ENCODE assay signal across 10 mouse cellular contexts in the genomic region with DNA sequence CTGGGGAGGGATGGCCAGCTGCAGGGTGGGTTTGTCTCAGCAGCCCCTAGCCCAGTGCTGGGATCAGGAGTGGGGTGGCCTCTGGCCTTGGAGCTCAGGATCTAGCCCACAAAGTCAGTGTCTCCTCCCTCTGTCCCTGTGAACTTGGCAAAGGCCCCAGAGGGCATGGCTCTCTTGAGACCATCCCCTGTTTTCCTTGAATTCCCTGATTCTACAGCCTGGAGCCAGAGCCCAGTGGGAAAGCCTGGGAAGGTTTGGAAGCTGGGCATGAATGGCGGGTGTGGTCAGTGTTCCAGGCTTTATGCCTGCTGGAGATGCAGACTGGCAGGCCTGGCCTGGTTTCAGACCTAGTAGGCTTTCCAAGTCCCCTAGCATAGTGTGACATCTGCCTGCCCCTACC. TPM values are rescaled to one million over a fixed set of nuclear protein-coding genes. Genes with fewer than 3 reads are reported as not detected.
DNase-seq lines count a peak whose midpoint lies in the region; ATAC-seq and TF ChIP-seq lines count a peak whose summit lies in the region.
"Had no signal": no experiment of that assay in that cellular context is flagged by ENCODE, and none has a peak within 500 bp of the region (broad histone marks: within the 10 kb centered on the region; RNA-seq: fewer than 3 reads in every experiment).

No protein-coding gene starts in this region.

- no peak for TF ChIP-seq CTCF in small intestine, adult 2 months (IDR thresholded peaks at IDR 0.05; ENCODE audit: extremely low read depth, insufficient read length, insufficient replicate concordance, low read depth, low read length)

- peak; percentile 56 for DNase-seq in adrenal gland, postnatal 14 days
- DNase-seq in adrenal gland, adult 18-20 months (ENCODE audit: low spot score in 2 of 2) = no peak
- no peak for DNase-seq in kidney, adult 11 months
- no peak for DNase-seq in urinary bladder, adult 2 months (ENCODE audit: low spot score)
- DNase-seq in right cerebral cortex, adult 18-20 months = no peak
- DNase-seq: cerebellum, adult 11-12 months; thymus, postnatal 36 days had no signal

- H3K4me3 ChIP-seq in kidney, embryonic 14.5 days (ENCODE audit: low read length) = no peak overlapping the region
- H3K4me3 ChIP-seq in limb, embryonic 12.5 days (replicated peaks) = no peak overlapping the region
- H3K4me3 ChIP-seq in small intestine, adult 2 months (ENCODE audit: low read depth, low read length) = no peak overlapping the region

- H3K4me2 ChIP-seq in kidney, embryonic 14.5 days (replicated peaks; ENCODE audit: low read depth, low read length) = no peak overlapping the region
- no peak overlapping the region for H3K4me2 ChIP-seq in limb, embryonic 12.5 days

- H3K9me3 ChIP-seq in kidney, embryonic 14.5 days (ENCODE audit: control insufficient read depth, low read length) = no peaks in the 10 kb centered on the region
- H3K9me3 ChIP-seq in limb, embryonic 12.5 days = no peaks in the 10 kb centered on the region

- no peaks in the 10 kb centered on the region for H3K36me3 ChIP-seq in kidney, embryonic 14.5 days (ENCODE audit: control insufficient read depth, insufficient read depth, low read length)
- no peaks in the 10 kb centered on the region for H3K36me3 ChIP-seq in limb, embryonic 12.5 days
- no peaks in the 10 kb centered on the region for H3K36me3 ChIP-seq in small intestine, adult 2 months (ENCODE audit: control insufficient read depth, insufficient read depth, low read length)

- no peak overlapping the region; the same call in 1 of the 2 replicates for H3K9ac ChIP-seq in kidney, embryonic 14.5 days (ENCODE audit: low read depth, low read length)
- H3K9ac ChIP-seq in limb, embryonic 12.5 days (replicated peaks) = peak overlapping the region; percentile 13; the same call in 1 of the 2 replicates

- H3K27me3 ChIP-seq in kidney, embryonic 14.5 days (ENCODE audit: control insufficient read depth, insufficient read depth, low read length) = no peaks in the 10 kb centered on the region
- peaks cover 6% of the 10 kb centered on the region; the same call in 1 of the 2 replicates for H3K27me3 ChIP-seq in limb, embryonic 12.5 days
- H3K27me3 ChIP-seq in small intestine, adult 2 months (ENCODE audit: control insufficient read depth, insufficient read depth, low read length) = no peaks in the 10 kb centered on the region

- 90% methylated on average over 1 of the region's 1 CpGs for WGBS in kidney, embryonic 14.5 days
- 88% methylated on average over 1 of the region's 1 CpGs for WGBS in limb, embryonic 12.5 days
- WGBS in small intestine, adult 2 months = 62% methylated on average over 1 of the region's 1 CpGs

- peaks cover 43% of the 10 kb centered on the region for H3K4me1 ChIP-seq in kidney, embryonic 14.5 days (ENCODE audit: control insufficient read depth, insufficient read depth, low read length)
- peaks cover 47% of the 10 kb centered on the region for H3K4me1 ChIP-seq in limb, embryonic 12.5 days (replicated peaks)
- peaks cover 36% of the 10 kb centered on the region for H3K4me1 ChIP-seq in small intestine, adult 2 months (ENCODE audit: control insufficient read depth, insufficient read depth, insufficient read length, low read length)

- TF ChIP-seq POLR2A in small intestine, adult 2 months (IDR thresholded peaks at IDR 0.05; ENCODE audit: low read depth, low read length) = no peak

- no peak for ATAC-seq in kidney, embryonic 14.5 days (ENCODE audit: low FRiP score, low TSS enrichment)
- no peak for ATAC-seq in limb, embryonic 12.5 days (ENCODE audit: insufficient number of reproducible peaks, insufficient read depth, low FRiP score, low TSS enrichment, low read depth)

- H3K27ac ChIP-seq in kidney, embryonic 14.5 days (ENCODE audit: low read depth, low read length) = peak overlapping the region; percentile 70; the same call in 1 of the 2 replicates
- H3K27ac ChIP-seq in limb, embryonic 12.5 days = no peak overlapping the region
- H3K27ac ChIP-seq in small intestine, adult 2 months (ENCODE audit: insufficient read depth, low read depth, low read length) = peak overlapping the region; percentile 17; the same call in 1 of the 2 replicates

RNA-seq across cellular contexts. Expression of gene Tha1, which starts 8.9 kb away (rescaled TPM):
- 11.5 and 12.3 TPM in 2 replicates for total RNA-seq in adrenal gland, postnatal 14 days (2021)
- total RNA-seq in adrenal gland, adult 18-20 months (2021) = 10 to 100 TPM in 1 of 2 experiments, 1 to 10 TPM in 1; 9.4 to 13.0 TPM
- 4.3 and 5.1 TPM in 2 replicates for polyA plus RNA-seq in kidney, embryonic 14.5 days (2014; fragmentation: Nextera tagmentation; extraction: Ambion mirVana)
- polyA plus RNA-seq in limb, embryonic 12.5 days (2016; fragmentation: Nextera tagmentation; extraction: Ambion mirVana) = 1.9 and 2.3 TPM in 2 replicates
- 25.8 and 27.7 TPM in 2 replicates for polyA plus RNA-seq in small intestine, adult 2 months (2012; rRNA removed)
- polyA plus RNA-seq in urinary bladder, adult 2 months (2012; rRNA removed) = 13.7 and 16.3 TPM in 2 replicates

RNA-seq across cellular contexts. Expression of gene Tmem235, which starts 21.7 kb away (rescaled TPM):
- not detected in 2 replicates for total RNA-seq in adrenal gland, postnatal 14 days (2021)
- not detected for total RNA-seq in adrenal gland, adult 18-20 months (2021)
- not detected in 2 replicates for polyA plus RNA-seq in kidney, embryonic 14.5 days (2014; fragmentation: Nextera tagmentation; extraction: Ambion mirVana)
- not detected in 2 replicates for polyA plus RNA-seq in limb, embryonic 12.5 days (2016; fragmentation: Nextera tagmentation; extraction: Ambion mirVana)
- 0.11 TPM in 1 of 2 replicates, not detected in the other for polyA plus RNA-seq in small intestine, adult 2 months (2012; rRNA removed)
- not detected in 2 replicates for polyA plus RNA-seq in urinary bladder, adult 2 months (2012; rRNA removed)

RNA-seq across cellular contexts. Expression of gene Birc5, which starts 33.2 kb away (rescaled TPM):
- 17.8 and 22.6 TPM in 2 replicates for total RNA-seq in adrenal gland, postnatal 14 days (2021)
- total RNA-seq in adrenal gland, adult 18-20 months (2021) = 1 to 10 TPM in 1 of 2 experiments, under 1 TPM in 1; 0.61 to 1.2 TPM
- 350 and 420 TPM in 2 replicates for polyA plus RNA-seq in kidney, embryonic 14.5 days (2014; fragmentation: Nextera tagmentation; extraction: Ambion mirVana)
- polyA plus RNA-seq in limb, embryonic 12.5 days (2016; fragmentation: Nextera tagmentation; extraction: Ambion mirVana) = 346 and 369 TPM in 2 replicates
- 4.3 and 9.5 TPM in 2 replicates for polyA plus RNA-seq in small intestine, adult 2 months (2012; rRNA removed)
- 3.3 and 4.3 TPM in 2 replicates for polyA plus RNA-seq in urinary bladder, adult 2 months (2012; rRNA removed)

RNA-seq across cellular contexts. Expression of gene Tk1, which starts 56.3 kb away (rescaled TPM):
- 29.1 and 34.8 TPM in 2 replicates for total RNA-seq in adrenal gland, postnatal 14 days (2021)
- 1 to 10 TPM; 2.2 to 3.8 TPM for total RNA-seq in adrenal gland, adult 18-20 months (2021)
- polyA plus RNA-seq in kidney, embryonic 14.5 days (2014; fragmentation: Nextera tagmentation; extraction: Ambion mirVana) = 129 and 174 TPM in 2 replicates
- polyA plus RNA-seq in limb, embryonic 12.5 days (2016; fragmentation: Nextera tagmentation; extraction: Ambion mirVana) = 136 and 143 TPM in 2 replicates
- polyA plus RNA-seq in small intestine, adult 2 months (2012; rRNA removed) = 22.8 and 52.2 TPM in 2 replicates
- polyA plus RNA-seq in urinary bladder, adult 2 months (2012; rRNA removed) = 6.5 and 8.8 TPM in 2 replicates

RNA-seq across cellular contexts. Expression of gene Afmid, which starts 56.5 kb away (rescaled TPM):
- 7.5 and 16.4 TPM in 2 replicates for total RNA-seq in adrenal gland, postnatal 14 days (2021)
- total RNA-seq in adrenal gland, adult 18-20 months (2021) = 1 to 10 TPM; 4.7 to 6.1 TPM
- 3.6 and 4.1 TPM in 2 replicates for polyA plus RNA-seq in kidney, embryonic 14.5 days (2014; fragmentation: Nextera tagmentation; extraction: Ambion mirVana)
- 3.5 and 4.2 TPM in 2 replicates for polyA plus RNA-seq in limb, embryonic 12.5 days (2016; fragmentation: Nextera tagmentation; extraction: Ambion mirVana)
- polyA plus RNA-seq in small intestine, adult 2 months (2012; rRNA removed) = 4.3 and 11.1 TPM in 2 replicates
- polyA plus RNA-seq in urinary bladder, adult 2 months (2012; rRNA removed) = 11.8 and 13.1 TPM in 2 replicates

Comparison
In these comparisons a context has a peak if more than half of its experiments do, and no peak if none do; other contexts are left out.
1. RNA of gene Birc5, which starts 33.2 kb away (polyA plus RNA-seq): 346 to 369 TPM in limb, embryonic 12.5 days and 350 to 420 TPM in kidney, embryonic 14.5 days; 4.3 to 9.5 TPM in small intestine, adult 2 months and 3.3 to 4.3 TPM in urinary bladder, adult 2 months; every median in the first group is over 10 times any median in the second.